Mouse (Mus musculus) left cerebral cortex, adult 2 months (tissue): ENCODE results near the gene Sfxn4. TPM values are rescaled to one million over a fixed set of nuclear protein-coding genes. Genes with fewer than 3 reads are reported as not detected.

Experiments used
- DNase-seq, 2 experiments: peaks; one replicate each; pipeline ENCODE4 v3.0.0; 2021 to 2022; ENCODE audit warnings: low spot score in 2 of 2, mixed read lengths in 1 of 2; ENCODE audit errors: extremely low spot score in 1 of 2
- H3K27ac ChIP-seq: fragments of 200-600 bp; 2 replicates; pipeline ENCODE4 v1.8.1; 2022
- H3K4me3 ChIP-seq: fragments of 200-600 bp; 2 replicates; pipeline ENCODE4 v1.8.1; 2022
- CTCF ChIP-seq: fragments of 200-600 bp; IDR thresholded peaks from 2 replicates; pipeline ENCODE4 v1.8.1; 2022; ENCODE audit warnings: antibody characterized with exemption, mild to moderate bottlenecking, moderate library complexity
- intact Hi-C: fragments of 180-260 bp; cut with DNase I; formaldehyde crosslinking; loops from one replicate; pipeline ENCODE4 v1.15.1; 2025
- long read RNA-seq, 2 experiments: library from polyadenylated mRNA; stranded (forward); transcript quantifications; one replicate each; pipeline ENCODE4 v2.0.0; 2021; ENCODE audit warnings: borderline mapping rate in 2 of 2
- total RNA-seq, 2 experiments: library from RNA; stranded (reverse); gene quantifications; 2 replicates each; pipeline ENCODE4 v1.2.3; 2021

Sfxn4 gene
- 10 to 100 TPM; 14.7 to 15.2 TPM for total RNA-seq
- long read RNA-seq, experiment 1, transcript Sfxn4-203 (14 exons, 1,309 nt): major isoform, 6 of 8 reads
- long read RNA-seq, experiment 1, partial matches to known transcripts: 0 of 8 reads
- long read RNA-seq, experiment 1, other reads (novel, unspliced or antisense): 2 of 8 reads
- long read RNA-seq, experiment 2, partial matches to known transcripts: 0 of 2 reads
- long read RNA-seq, experiment 2, other reads (novel, unspliced or antisense): 0 of 2 reads

DNA sequence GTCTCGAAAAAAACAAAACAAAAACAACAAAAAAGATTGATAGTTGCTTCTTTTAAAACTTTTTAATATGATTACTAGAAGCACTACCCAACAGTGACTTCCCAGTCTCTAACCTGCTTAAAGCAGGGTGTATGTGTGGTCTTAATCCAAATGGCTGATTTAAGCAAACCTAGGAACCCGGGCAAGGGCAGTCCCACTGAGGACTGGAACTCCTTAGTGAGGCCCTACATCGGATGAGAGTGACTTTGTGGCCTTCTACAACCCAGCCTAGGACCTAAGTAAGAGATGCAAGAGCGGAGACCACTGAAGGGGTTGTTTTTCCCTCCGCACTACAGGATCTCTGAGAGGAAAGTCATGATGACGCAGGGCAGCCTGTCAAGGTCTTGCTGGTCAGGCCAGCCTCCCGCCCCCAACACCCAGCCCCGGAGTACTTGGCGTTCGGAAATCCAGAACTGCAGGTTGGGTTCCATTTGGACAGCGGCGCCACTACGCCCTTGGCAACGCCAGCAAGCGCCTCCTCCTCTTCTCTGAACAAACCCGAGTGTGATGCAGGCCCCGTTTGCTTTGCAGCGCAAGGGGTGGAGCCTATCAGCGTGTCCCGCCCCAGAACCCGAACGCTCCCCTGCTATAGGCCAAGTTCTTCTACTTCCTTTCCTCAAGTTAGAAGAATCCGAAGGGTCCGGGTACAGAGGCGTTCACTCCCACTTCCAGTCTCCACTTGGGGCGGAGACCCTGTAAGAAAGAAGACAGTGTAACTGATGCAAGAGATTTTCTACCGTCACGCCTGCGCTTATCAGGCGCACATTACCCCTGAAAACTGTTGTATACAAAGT lies at the start of gene Sfxn4:
Gene Sfxn4, minus strand, starts transcription at position 612 of the 833 bp plus-strand sequence.
- peak; percentile 87 to 89 for DNase-seq
- Histone ChIP-seq H3K4me3 (peak within 1 kb of the TSS; percentile 61), H3K27ac (peak within 1 kb of the TSS; percentile 72)
- no peak; the same call in 1 of the 2 replicates for TF ChIP-seq CTCF
- intact Hi-C loops: loop anchor here (2.0 kb wide), 1 partner anchor 70 kb away; the partner anchor contains the start of gene Eif3a

DNA sequence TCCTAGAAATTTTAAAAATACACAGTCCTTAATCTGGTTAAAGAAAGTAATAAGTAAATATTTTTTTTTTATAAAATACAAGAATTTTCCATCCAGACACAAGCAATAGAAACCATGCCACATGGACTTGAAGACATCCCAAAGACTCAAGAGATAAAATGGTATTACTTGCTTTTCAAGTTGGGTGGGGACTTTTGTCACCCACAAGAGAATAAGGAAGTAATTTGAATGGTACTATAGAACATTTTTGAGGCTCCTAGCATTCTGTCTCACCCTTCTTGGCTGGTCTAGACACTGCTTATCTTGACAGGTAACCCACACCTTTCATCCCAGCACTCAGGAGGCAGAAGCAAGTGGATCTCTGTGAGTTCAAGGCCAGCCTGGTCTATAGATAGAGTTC lies 49.0 kb upstream of the Sfxn4 start:
- H3K4me3 ChIP-seq: no peak overlapping the region
- no peak for TF ChIP-seq CTCF
- no peak overlapping the region for H3K27ac ChIP-seq
- intact Hi-C loops: no loop called here
- DNase-seq: no peak

DNA sequence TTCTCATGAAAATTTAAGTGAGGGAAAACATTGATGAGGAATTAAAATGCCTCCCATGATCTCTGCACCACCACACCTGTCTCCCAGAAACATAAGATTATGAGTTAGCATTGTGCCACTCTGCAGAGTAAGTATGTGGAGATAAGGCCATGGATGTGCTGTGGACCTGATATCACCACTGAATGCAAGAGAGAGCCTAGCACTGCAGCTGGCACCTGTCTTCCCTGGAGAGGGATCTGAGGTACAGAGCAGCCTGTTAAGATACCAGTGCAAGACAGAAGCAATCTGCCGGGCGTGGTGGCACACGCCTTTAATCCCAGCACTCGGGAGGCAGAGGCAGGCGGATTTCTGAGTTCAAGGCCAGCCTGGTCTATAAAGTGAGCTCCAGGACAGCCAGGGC lies 44.2 kb upstream of the Sfxn4 start:
- intact Hi-C loops: no loop called here
- Histone ChIP-seq H3K4me3 (no peak overlapping the region), H3K27ac (no peak overlapping the region)
- TF ChIP-seq CTCF: no peak
- DNase-seq: no peak

DNA sequence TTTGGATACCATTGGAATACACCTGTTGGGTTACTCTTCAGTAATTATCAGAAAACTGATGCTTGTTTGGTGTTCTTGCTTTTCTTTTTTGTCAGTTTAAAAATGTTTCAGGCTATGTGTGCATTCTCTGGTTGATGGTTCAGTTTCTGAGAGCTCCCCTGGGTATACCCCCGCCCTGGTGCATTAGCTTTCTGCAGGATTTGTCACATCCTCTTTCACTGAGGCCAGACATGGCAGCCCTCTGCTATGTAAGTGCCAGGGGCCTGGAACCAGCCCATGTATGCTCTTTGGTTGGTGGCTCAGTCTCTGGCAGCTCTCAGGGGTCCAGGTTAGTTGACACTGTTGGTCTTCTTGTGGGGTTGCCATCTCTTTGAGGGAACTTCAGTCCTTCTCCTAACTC lies 42.7 kb upstream of the Sfxn4 start:
- no peak for DNase-seq
- no peak overlapping the region for H3K27ac ChIP-seq
- H3K4me3 ChIP-seq: no peak overlapping the region
- TF ChIP-seq CTCF: no peak
- intact Hi-C loops: no loop called here

DNA sequence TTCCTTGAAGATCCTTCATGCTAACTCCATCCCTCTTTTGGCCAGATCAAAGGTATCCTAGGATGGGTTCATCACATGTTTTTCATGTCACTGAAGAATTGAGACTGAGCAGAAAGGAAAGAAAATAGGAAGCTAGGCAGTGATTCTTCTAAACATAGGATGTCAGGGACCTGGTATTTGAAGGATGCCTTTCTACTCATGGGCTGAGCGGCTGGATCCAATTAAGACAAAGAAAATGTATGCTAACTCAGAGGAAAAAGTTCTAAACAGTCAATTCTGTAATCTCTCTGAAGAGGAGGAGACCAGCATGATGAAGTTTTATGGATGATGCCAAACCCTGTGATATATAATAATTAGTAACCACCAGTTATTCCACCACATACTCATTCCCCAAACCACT lies 41.9 kb upstream of the Sfxn4 start:
- Histone ChIP-seq H3K27ac (no peak overlapping the region), H3K4me3 (no peak overlapping the region)
- intact Hi-C loops: no loop called here
- DNase-seq: no peak
- no peak for TF ChIP-seq CTCF

DNA sequence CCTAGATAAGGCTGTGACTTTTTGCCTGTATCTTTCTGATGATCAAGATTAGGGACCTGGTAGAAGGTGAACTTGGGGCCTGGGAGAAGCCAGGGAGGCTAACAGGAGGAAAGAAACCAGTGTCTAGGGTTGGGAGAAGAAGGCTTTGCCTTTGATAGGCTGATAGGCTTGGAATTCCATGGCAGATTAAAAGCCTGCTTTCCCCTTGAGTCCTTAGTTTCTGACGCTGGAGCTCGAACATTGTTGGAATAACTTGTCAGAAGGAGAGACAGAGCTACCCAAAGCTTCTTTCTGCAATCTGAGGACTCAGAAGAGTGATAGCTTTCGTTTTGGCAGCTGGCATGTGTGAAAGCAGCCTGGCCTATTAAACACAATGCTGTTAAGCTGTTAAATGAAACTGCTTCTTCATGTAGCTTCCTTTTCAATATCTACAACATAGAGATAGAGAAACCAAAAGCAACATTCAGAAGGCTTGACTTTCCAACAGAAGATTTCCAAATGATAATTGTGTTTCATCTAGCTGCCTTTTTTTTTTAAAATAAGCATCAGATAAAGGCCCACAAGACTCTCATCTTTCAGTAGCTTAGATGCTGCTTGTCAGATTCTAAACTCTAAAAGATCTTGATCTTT lies 34.1 kb upstream of the Sfxn4 start:
- intact Hi-C loops: no loop called here
- no peak for TF ChIP-seq CTCF
- DNase-seq: no peak
- no peak overlapping the region for H3K4me3 ChIP-seq
- H3K27ac ChIP-seq: no peak overlapping the region

DNA sequence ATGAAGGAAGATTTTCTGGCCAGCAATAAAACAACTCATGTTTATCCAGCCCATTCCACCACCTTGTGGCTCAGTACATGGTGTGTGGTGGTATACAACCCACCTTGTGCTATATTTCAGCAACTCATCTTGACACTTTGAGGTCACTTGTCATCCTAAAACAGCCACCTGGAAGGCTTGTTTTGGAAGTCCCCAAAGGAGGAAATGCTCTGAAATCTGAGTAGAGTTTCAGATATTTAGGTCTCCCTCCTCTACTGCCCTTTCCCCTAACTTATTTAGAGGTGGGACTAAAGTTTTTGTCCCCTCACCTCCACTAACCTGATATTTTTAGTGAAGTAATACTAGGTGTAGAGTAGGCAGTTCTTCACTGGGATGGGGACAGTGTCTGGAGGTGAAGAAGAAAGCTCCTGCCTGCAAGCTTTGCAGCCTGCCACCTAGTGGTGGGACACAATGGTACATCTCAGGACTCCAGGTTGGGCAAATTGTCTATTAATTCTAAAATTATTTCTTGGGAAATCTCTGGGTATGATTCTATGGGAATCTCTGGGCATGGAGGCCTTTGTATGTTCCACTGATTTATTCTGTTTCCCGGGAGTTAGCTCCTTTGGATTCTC lies 30.8 kb upstream of the Sfxn4 start:
- intact Hi-C loops: no loop called here
- peak; percentile 94 for TF ChIP-seq CTCF
- Histone ChIP-seq H3K27ac (no peak overlapping the region), H3K4me3 (peak overlapping the region; percentile 41; the same call in 1 of the 2 replicates)
- DNase-seq: peak; percentile 48 to 60

DNA sequence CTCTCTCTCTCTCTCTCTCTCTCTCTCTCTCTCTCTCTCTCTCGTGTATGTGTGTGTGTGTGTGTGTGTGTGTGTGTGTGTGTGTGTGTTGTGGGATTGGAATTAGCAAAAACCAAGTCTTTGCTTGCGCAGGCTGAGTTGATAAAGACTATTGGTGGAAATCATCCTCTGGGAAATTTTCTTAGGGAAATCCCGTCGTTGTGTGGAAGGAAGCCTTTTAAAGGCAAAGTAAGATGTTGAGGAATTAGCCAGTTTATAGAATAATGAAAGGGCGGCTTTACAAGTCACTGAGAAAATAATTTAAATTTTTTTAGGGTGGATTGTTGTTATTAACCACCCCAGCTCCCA lies 29.8 kb upstream of the Sfxn4 start:
- no peak for TF ChIP-seq CTCF
- DNase-seq: no peak
- Histone ChIP-seq H3K4me3 (peak overlapping the region; percentile 41), H3K27ac (no peak overlapping the region; the same call in 1 of the 2 replicates)
- intact Hi-C loops: no loop called here

DNA sequence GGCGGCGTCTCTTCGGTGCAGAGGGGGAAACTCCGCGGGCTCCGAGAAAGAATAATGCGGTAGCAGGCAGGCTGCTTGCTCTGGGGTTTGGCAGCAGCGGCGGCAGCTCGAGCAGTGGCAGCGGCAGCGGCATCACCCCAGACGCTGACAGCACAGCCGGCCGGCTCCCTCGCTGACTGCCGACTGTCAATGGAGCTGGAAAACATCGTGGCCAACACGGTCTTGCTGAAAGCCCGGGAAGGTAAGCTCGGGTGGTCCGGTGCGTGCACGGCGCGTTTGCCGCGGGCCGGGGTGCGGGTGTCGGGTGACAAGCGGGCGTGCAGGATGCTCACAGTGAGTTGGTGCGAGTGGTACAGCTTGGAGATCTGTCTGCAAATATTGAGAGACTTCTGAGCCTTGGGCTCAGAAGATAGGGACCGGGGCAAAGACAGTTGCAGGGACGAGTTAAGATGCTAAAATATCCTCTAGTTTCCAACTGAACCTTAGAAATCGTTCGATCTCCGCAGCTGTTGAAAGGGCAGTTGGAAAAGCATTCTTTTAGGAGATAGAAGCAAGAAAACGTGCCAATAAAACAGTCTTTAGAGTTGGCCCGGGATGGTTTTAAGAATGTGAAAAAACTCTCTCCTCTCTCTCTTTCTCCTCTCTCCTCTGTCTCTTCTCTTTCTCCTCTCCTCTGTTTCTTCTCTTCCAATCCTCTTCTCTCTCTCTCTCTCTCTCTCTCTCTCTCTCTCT lies 29.3 kb upstream of the Sfxn4 start:
- intact Hi-C loops: no loop called here
- Histone ChIP-seq H3K4me3 (peak overlapping the region; percentile 96), H3K27ac (peak overlapping the region; percentile 84)
- peak; percentile 60 to 62 for DNase-seq
- TF ChIP-seq CTCF: no peak

DNA sequence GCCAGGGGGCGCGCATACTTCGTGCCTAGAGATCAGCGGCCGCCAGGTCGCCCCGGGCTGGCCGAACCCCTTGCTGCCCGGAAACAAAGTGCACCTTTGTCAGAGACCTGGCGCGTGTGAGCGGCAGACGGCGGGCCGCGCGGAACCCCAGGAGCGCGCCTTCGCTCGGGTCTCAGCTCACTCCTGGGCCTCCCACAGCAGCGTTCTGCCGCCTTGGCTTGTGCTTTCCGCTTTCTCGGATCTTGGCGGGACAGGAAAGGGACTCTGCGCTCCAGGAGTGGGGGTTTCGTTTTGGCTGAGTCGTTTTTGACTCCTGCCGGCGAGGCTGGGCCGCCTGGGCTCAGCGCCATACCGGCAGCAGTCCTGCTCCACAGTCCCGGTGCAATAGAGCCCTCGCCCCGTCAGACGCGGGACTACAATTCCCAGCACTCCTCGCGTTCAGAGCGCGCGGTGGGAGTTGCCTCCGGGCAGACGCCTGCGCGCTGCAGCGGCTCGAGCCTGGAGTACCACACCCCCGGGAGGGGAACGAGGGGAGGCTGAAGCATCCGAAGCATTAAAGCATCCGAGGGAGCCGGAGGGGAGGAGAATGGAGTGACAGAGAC lies 28.5 kb upstream of the Sfxn4 start, which contains the start of gene Grk5:
Gene Grk5, plus strand, starts transcription at position 36 of the 602 bp plus-strand sequence.
- intact Hi-C loops: loop anchor here (1.0 to 10.0 kb wide), 3 partner anchors 194 to 335 kb away; partner anchors contain the start of gene Csf2ra
- Histone ChIP-seq H3K27ac (peak within 1 kb of the TSS; percentile 97), H3K4me3 (peak within 1 kb of the TSS; percentile 96)
- peak; percentile 91 for TF ChIP-seq CTCF
- DNase-seq: peak; percentile 93 to 94
